Mouse (Mus musculus) C2C12 (cell line): ENCODE data around the gene Fam227a. TPM values are rescaled to one million over a fixed set of nuclear protein-coding genes. Genes with fewer than 3 reads are reported as not detected.
A peak's percentile ranks its signal among the peaks of the same experiment; 100 is the strongest.

Experiments used
- H3K27me3 ChIP-seq: one replicate; pipeline ENCODE4 v1.6.1; 2011; ENCODE audit not compliant: control insufficient read depth, insufficient read depth, insufficient read length
- H3K36me3 ChIP-seq: one replicate; pipeline ENCODE4 v1.6.1; 2011; ENCODE audit not compliant: control insufficient read depth, insufficient read depth
- H3K4me3 ChIP-seq: one replicate; pipeline ENCODE4 v1.5.1; 2011; ENCODE audit warnings: mild to moderate bottlenecking, control low read depth; ENCODE audit not compliant: poor library complexity, insufficient read depth, severe bottlenecking
- H3K79me2 ChIP-seq: one replicate; pipeline ENCODE4 v1.6.1; 2011; ENCODE audit not compliant: control insufficient read depth, insufficient read depth
- H3K79me3 ChIP-seq: one replicate; pipeline ENCODE4 v1.6.1; 2011; ENCODE audit warnings: low read depth, control low read depth
- H3ac ChIP-seq: one replicate; pipeline ENCODE3; 2011; ENCODE audit warnings: low read depth; ENCODE audit not compliant: control insufficient read depth, insufficient read length
- CEBPB ChIP-seq: IDR thresholded peaks from one replicate; pipeline ENCODE4 v1.6.1; 2011; ENCODE audit warnings: low read depth, mild to moderate bottlenecking, control low read depth, moderate library complexity
- CTCF ChIP-seq: IDR thresholded peaks from one replicate; pipeline ENCODE4 v1.5.1; 2011; ENCODE audit not compliant: control insufficient read depth, insufficient read depth, insufficient read length
- FOSL1 ChIP-seq: IDR thresholded peaks from one replicate; pipeline ENCODE4 v1.8.0; 2011; ENCODE audit warnings: mild to moderate bottlenecking, low read length; ENCODE audit not compliant: poor library complexity, insufficient read depth, severe bottlenecking
- MAX ChIP-seq: IDR thresholded peaks from one replicate; pipeline ENCODE4 v1.6.1; 2011; ENCODE audit warnings: mild to moderate bottlenecking, control low read depth
- MYOD1 ChIP-seq: IDR thresholded peaks from one replicate; pipeline ENCODE4 v1.6.1; 2011; ENCODE audit warnings: low read depth; ENCODE audit not compliant: control insufficient read depth, insufficient read length
- MYOG ChIP-seq: IDR thresholded peaks from one replicate; pipeline ENCODE4 v1.6.1; 2011; ENCODE audit not compliant: control insufficient read depth, insufficient read length; ENCODE audit errors: extremely low read depth
- USF1 ChIP-seq: IDR thresholded peaks from one replicate; pipeline ENCODE4 v1.6.1; 2011; ENCODE audit warnings: low read depth, mild to moderate bottlenecking, control low read depth, moderate library complexity
- polyA plus RNA-seq: library from polyadenylated mRNA; unstranded; fragments of >200 nt; fragmentation: generic; extraction: Trizol; gene quantifications from one replicate; pipeline ENCODE4 v1.2.1, GENCODE M21; 2012; ENCODE audit warnings: missing spikeins

Gene Fam227a
- polyA plus RNA-seq, 1 experiment, result 0.27 TPM

- Histone ChIP-seq H3K79me2 (peaks cover 69% of the 10 kb centered on the region), H3K36me3 (peaks cover 6% of the 10 kb centered on the region), H3K79me3 (peaks cover 58% of the 10 kb centered on the region), H3K27me3 (no peaks in the 10 kb centered on the region), H3ac (peak overlapping the region; percentile 73), H3K4me3 (peak overlapping the region; percentile 82)
- TF ChIP-seq MYOG (no peak), MAX (peak; percentile 94)
Measured at GRCm38 (mm10) chr15:79686046-79686869, 27.5 kb upstream of the Fam227a start.

DNA sequence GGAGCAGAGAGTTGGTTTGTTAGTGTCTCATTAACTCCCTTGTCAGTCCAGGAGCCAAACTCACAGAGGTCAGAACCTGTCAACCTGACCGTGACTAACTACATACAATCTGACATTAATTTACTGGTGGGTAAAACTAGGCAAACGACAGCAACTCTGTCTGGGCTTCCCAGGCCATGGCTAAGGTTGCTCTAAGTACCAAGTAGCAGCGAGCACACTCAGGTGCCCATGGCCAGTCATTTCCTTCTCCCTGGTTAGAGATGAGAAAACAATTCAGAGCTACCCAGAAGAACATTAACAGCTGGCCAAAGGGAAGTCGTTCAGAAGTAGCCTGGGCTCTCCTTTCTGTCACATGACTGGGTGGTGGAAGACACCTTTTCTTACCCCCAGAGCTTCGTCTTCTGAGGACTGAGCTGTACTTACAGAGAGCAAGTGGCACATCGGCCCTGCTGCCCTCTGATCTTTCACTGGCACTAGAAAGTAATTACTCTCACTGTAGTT lies 26.4 kb upstream of the Fam227a start:
- Histone ChIP-seq H3K79me3 (peaks cover 68% of the 10 kb centered on the region), H3K4me3 (peak overlapping the region; percentile 82), H3K79me2 (peaks cover 74% of the 10 kb centered on the region), H3K36me3 (peaks cover 10% of the 10 kb centered on the region), H3ac (peak overlapping the region; percentile 73), H3K27me3 (no peaks in the 10 kb centered on the region)
- TF ChIP-seq FOSL1 (no peak), CTCF (no peak), USF1 (peak; percentile 73), MYOD1 (no peak), MYOG (no peak), CEBPB (no peak), MAX (no peak)

DNA sequence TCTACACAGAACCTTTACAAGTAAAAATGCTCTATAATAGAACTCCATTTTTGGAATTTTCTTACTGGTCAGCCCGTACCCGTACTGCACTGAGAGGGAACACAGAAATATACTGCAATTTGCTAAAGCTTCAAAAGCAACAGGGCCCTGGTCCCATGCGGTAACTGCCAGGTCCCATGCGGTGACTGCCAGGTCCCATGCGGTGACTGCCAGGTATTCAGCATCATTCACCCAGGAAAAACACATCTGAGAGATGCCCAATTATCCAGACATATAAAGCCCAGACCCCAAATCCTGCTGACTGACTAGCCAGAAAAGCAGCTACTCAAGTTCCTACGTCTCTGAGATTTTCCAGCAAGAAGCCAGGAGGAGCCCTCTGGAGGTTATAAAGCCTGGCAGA lies 25.9 kb upstream of the Fam227a start:
- H3K79me2 ChIP-seq, result peaks cover 80% of the 10 kb centered on the region
- H3K27me3 ChIP-seq, result no peaks in the 10 kb centered on the region
- no peak for TF ChIP-seq MYOD1
- no peak for TF ChIP-seq USF1
- no peak for TF ChIP-seq FOSL1
- TF ChIP-seq MAX, result no peak
- no peak for TF ChIP-seq CEBPB
- TF ChIP-seq CTCF, result no peak
- TF ChIP-seq MYOG, result no peak
- peak overlapping the region; percentile 82 for H3K4me3 ChIP-seq
- H3K36me3 ChIP-seq, result peaks cover 11% of the 10 kb centered on the region
- H3ac ChIP-seq, result peak overlapping the region; percentile 67
- H3K79me3 ChIP-seq, result peaks cover 72% of the 10 kb centered on the region

DNA sequence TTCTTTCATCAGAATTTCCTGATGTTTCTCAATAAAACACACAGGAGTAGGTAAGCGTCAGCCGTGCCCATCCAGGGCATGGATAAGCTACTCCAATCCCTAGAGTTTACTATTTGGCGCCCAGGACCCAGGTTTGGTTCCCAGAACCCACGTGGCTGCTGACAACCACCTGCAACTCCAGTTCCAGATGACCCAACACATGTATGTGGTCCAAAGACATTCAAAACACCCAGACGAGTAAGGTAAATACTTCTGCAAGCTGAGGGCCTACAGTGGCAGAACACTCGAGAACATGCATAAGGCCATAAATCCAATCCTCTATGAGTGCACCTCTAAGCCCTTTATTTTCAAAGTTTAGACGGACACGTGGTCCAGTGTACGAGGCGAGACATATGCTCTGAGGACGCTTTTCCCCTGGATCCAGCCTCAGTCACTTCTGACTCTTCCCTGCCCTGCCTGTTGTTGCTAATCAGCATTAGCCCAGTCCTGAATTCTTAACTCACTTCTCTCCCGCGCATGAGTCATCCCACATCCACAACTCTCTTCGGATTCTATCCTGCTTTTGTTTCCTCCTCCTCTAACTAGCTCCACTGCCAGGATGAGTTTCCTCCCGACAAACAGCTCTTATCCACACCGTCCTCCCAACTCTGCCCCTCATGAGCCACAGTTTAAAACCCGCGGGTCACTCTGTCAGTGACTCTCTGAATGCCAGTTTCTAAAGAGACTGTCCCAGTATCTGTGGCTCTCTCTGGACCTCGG lies 25.1 kb upstream of the Fam227a start:
- Histone ChIP-seq H3K4me3 (peak overlapping the region; percentile 8), H3ac (peak overlapping the region; percentile 67), H3K79me3 (peaks cover 78% of the 10 kb centered on the region), H3K79me2 (peaks cover 87% of the 10 kb centered on the region), H3K36me3 (peaks cover 11% of the 10 kb centered on the region), H3K27me3 (no peaks in the 10 kb centered on the region)
- TF ChIP-seq MYOD1 (no peak), MAX (peak; percentile 43), CEBPB (no peak), USF1 (peak; percentile 67), FOSL1 (peak; percentile 46), CTCF (no peak)

- Histone ChIP-seq H3K36me3 (peaks cover 11% of the 10 kb centered on the region), H3K4me3 (no peak overlapping the region), H3K79me3 (peaks cover 83% of the 10 kb centered on the region), H3K79me2 (peaks cover 95% of the 10 kb centered on the region), H3ac (peak overlapping the region; percentile 26), H3K27me3 (no peaks in the 10 kb centered on the region)
- no peak for TF ChIP-seq CTCF
- TF ChIP-seq MAX, result no peak
Measured at GRCm38 (mm10) chr15:79683146-79683545, 24.4 kb upstream of the Fam227a start.
